Mouse (Mus musculus) heart, adult 2 months (tissue): ENCODE measurements around the gene Polr3k. TPM values are rescaled to one million over a fixed set of nuclear protein-coding genes. Genes with fewer than 3 reads are reported as not detected.

ENCODE experiments used
- DNase-seq, 2 experiments: peaks; one replicate each; pipeline ENCODE4 v3.0.0; 2021
- H3K27ac ChIP-seq: fragments of 200-600 bp; 2 replicates; pipeline ENCODE4 v1.8.1; 2022
- H3K27me3 ChIP-seq: fragments of 200-500 bp; 2 replicates; pipeline ENCODE4 v1.6.1; 2012; ENCODE audit warnings: mild to moderate bottlenecking, low read length, inconsistent platforms, mixed read lengths; ENCODE audit not compliant: control insufficient read depth, insufficient read depth
- H3K36me3 ChIP-seq: fragments of 200-500 bp; 2 replicates; pipeline ENCODE4 v1.6.1; 2012; ENCODE audit warnings: low read length, inconsistent platforms; ENCODE audit not compliant: control insufficient read depth, insufficient read depth
- H3K4me1 ChIP-seq: fragments of 200-500 bp; 2 replicates; pipeline ENCODE4 v1.6.1; 2011; ENCODE audit warnings: low read length; ENCODE audit not compliant: control insufficient read depth, insufficient read depth
- H3K4me3 ChIP-seq: fragments of 200-600 bp; 2 replicates; pipeline ENCODE4 v1.8.1; 2022
- H3K79me2 ChIP-seq: fragments of 200-500 bp; replicated peaks from 2 replicates; pipeline ENCODE4 v1.6.1; 2012; ENCODE audit warnings: mild to moderate bottlenecking, inconsistent platforms, low read length, moderate library complexity, mixed read lengths; ENCODE audit not compliant: control insufficient read depth, insufficient read depth
- H3K9ac ChIP-seq: fragments of 200-500 bp; 2 replicates; pipeline ENCODE4 v1.6.1; 2012; ENCODE audit warnings: low read depth, mild to moderate bottlenecking, control low read depth, inconsistent platforms, low read length, mixed read lengths
- CTCF ChIP-seq: fragments of 200-600 bp; IDR thresholded peaks from 2 replicates; pipeline ENCODE4 v1.8.1; 2022; ENCODE audit warnings: antibody characterized with exemption, mild to moderate bottlenecking, moderate library complexity
- EP300 ChIP-seq: fragments of 200-500 bp; IDR thresholded peaks from 2 replicates; pipeline ENCODE4 v1.6.1; 2011; ENCODE audit warnings: low read depth, low read length, control low read depth; ENCODE audit not compliant: insufficient read depth
- POLR2A ChIP-seq: fragments of 200-500 bp; IDR thresholded peaks from 2 replicates; pipeline ENCODE4 v1.6.1; 2011; ENCODE audit warnings: mild to moderate bottlenecking, low read depth, low read length, control low read depth; ENCODE audit not compliant: insufficient read depth
- WGBS: fragments of 180-500 bp; shearing (Covaris S2); methylation state at CpG from one replicate; pipeline ENCODE4 v1.1.7; 2018; 5-methylcytosine and 5-hydroxymethylcytosine counted together
- intact Hi-C: fragments of 180-260 bp; cut with DNase I; formaldehyde crosslinking; loops from one replicate; pipeline ENCODE4 v1.15.1; 2025
- polyA plus RNA-seq: library from polyadenylated mRNA; depleted of rRNA; stranded (reverse); fragments of >200 nt; gene quantifications from 2 replicates; pipeline ENCODE4 v1.2.3, GENCODE M21; 2012; rRNA removed
- total RNA-seq, 2 experiments: library from RNA; stranded (reverse); gene quantifications; 2 replicates each; pipeline ENCODE4 v1.2.3; 2021

Polr3k gene
- total and polyA plus RNA-seq, 3 experiments: 2.9 to 9.8 (median 9.3) TPM

DNA sequence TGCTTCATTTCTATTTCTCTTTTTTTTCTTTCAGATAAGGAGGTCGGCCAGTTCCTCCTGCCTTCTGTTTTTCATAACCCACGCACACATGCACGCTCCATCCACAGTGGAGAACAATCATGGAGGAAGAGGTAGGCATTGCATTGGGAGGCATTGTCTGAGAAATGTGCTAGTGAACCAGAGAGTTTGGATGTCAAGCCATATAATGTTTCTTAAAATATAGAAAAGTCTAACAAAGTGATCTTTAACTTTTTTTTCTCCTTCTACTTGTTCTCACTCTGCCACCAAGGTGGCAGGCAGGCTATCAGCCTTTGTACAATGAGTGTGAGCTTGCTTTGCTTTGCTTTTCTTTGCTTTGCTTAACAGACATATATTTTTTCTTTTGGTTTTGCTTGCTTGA, 53.7 kb downstream of the Polr3k start:
- intact Hi-C loops: no loop called here
- H3K4me1 ChIP-seq: no peaks in the 10 kb centered on the region
- H3K4me3 ChIP-seq: no peak overlapping the region
- H3K9ac ChIP-seq: no peak overlapping the region
- no peaks in the 10 kb centered on the region for H3K79me2 ChIP-seq
- 48% methylated on average over 3 of the region's 3 CpGs for WGBS
- H3K27me3 ChIP-seq: no peaks in the 10 kb centered on the region
- no peak overlapping the region for H3K27ac ChIP-seq
- H3K36me3 ChIP-seq: no peaks in the 10 kb centered on the region
- no peak for DNase-seq
- TF ChIP-seq EP300 (no peak), CTCF (no peak), POLR2A (no peak)

DNA sequence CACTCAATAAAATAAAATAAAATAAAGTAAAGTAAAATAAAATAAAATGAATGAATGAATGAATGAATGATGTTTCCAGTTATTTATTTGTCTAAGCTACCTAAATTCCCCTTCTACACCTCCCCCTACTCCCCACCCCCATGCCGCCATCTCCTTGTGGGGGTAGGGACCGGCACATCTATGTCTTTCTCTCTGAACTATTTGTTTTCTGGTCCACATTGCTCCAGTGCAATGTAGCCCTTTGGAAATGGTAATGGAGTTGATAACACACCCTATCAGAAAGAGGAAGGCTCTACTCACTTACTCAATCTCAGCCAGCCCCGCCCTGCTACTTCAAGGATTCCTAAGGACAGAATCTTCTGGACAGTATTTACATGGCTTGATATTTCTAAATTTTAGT, 54.4 kb downstream of the Polr3k start:
- Histone ChIP-seq H3K79me2 (no peaks in the 10 kb centered on the region), H3K36me3 (no peaks in the 10 kb centered on the region), H3K4me1 (no peaks in the 10 kb centered on the region), H3K9ac (no peak overlapping the region), H3K27ac (no peak overlapping the region), H3K27me3 (no peaks in the 10 kb centered on the region), H3K4me3 (no peak overlapping the region)
- WGBS: 46% methylated on average over 3 of the region's 3 CpGs
- intact Hi-C loops: no loop called here
- no peak for DNase-seq
- no peak for TF ChIP-seq CTCF

Other genes starting within 250 kb of the Polr3k start
- gene Gm29797, start 207.3 kb upstream of the Polr3k start, total RNA-seq: not detected
- 0.21 TPM in 1 of 2 replicates, not detected in the other for gene Gm29797, start 207.3 kb upstream of the Polr3k start, polyA plus RNA-seq
- gene Sox18, start 192.7 kb upstream of the Polr3k start, total RNA-seq: 10 to 100 TPM; 37.8 to 46.2 TPM
- gene Sox18, start 192.7 kb upstream of the Polr3k start, polyA plus RNA-seq: 74.4 and 105 TPM in 2 replicates
- gene Tcea2, start 184.0 kb upstream of the Polr3k start, total RNA-seq: 1 to 10 TPM; 4.3 to 6.0 TPM
- 10.4 and 13.4 TPM in 2 replicates for gene Tcea2, start 184.0 kb upstream of the Polr3k start, polyA plus RNA-seq
- 1 to 10 TPM; 6.7 to 8.0 TPM for gene Rgs19, start 170.4 kb upstream of the Polr3k start, total RNA-seq
- gene Rgs19, start 170.4 kb upstream of the Polr3k start, polyA plus RNA-seq: 22.8 and 24.5 TPM in 2 replicates
- gene Lkaaear1, start 165.9 kb upstream of the Polr3k start, total RNA-seq: not detected
- gene Lkaaear1, start 165.9 kb upstream of the Polr3k start, polyA plus RNA-seq: 0.27 TPM in 1 of 2 replicates, not detected in the other
- not detected for gene Oprl1, start 149.3 kb upstream of the Polr3k start, total RNA-seq
- not detected in 2 replicates for gene Oprl1, start 149.3 kb upstream of the Polr3k start, polyA plus RNA-seq
- gene Myt1, start 101.0 kb upstream of the Polr3k start, total RNA-seq: not detected
- gene Myt1, start 101.0 kb upstream of the Polr3k start, polyA plus RNA-seq: 0.02 TPM in 1 of 2 replicates, not detected in the other
- 10 to 100 TPM; 45.5 to 52.7 TPM for gene Pcmtd2, start 26.5 kb upstream of the Polr3k start, total RNA-seq
- 32.8 and 51.0 TPM in 2 replicates for gene Pcmtd2, start 26.5 kb upstream of the Polr3k start, polyA plus RNA-seq
- not detected for gene Gm14496, start 126.8 kb downstream of the Polr3k start, total RNA-seq
- gene Gm14496, start 126.8 kb downstream of the Polr3k start, polyA plus RNA-seq: not detected in 2 replicates